Mouse (Mus musculus) cerebellum, postnatal 10 days (tissue): Measurements from ENCODE around the gene Xpo5.

Experiments used
- DNase-seq, 2 experiments: peaks; one replicate each; pipeline ENCODE4 v3.0.0; 2021; ENCODE audit warnings: mixed read lengths in 2 of 2

Gene Xpo5

DNA sequence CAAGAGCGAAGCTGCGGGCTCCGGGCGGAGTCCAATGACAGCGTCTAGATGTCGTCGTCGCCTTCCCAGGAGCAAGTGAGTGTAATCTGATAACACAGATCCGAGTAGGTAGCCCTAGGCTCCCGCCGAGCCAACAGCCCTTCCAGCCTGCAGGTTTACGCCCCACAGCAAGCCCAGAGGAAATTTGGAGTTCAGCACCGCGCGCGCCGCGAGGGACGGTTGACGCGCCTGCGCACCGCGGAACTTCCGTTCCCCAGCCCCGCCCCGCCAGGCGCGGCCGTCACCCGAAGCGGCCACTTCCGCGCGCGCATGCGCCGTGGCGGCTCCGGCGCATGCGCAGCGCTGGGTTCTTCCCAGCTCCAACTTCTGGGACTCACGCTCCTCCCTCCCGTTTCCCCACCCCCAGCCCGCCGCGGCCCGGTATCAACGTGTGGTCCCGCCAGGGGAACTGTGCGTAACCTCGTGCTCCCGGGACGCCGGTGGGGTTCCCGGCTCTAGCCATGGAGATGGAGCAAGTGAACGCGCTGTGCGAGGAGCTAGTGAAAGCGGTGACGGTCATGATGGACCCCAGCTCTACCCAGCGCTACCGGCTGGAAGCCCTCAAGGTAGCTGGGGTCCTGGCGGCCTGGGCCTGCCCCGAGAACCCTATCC, at the start of gene Xpo5, which contains the start of gene Polh:
TSS of gene Xpo5 (plus strand) at position 362 of the 651 bp plus-strand sequence.
TSS of gene Polh (minus strand) at position 225 of the 651 bp plus-strand sequence.
- DNase-seq: peak; percentile 96 to 97

DNA sequence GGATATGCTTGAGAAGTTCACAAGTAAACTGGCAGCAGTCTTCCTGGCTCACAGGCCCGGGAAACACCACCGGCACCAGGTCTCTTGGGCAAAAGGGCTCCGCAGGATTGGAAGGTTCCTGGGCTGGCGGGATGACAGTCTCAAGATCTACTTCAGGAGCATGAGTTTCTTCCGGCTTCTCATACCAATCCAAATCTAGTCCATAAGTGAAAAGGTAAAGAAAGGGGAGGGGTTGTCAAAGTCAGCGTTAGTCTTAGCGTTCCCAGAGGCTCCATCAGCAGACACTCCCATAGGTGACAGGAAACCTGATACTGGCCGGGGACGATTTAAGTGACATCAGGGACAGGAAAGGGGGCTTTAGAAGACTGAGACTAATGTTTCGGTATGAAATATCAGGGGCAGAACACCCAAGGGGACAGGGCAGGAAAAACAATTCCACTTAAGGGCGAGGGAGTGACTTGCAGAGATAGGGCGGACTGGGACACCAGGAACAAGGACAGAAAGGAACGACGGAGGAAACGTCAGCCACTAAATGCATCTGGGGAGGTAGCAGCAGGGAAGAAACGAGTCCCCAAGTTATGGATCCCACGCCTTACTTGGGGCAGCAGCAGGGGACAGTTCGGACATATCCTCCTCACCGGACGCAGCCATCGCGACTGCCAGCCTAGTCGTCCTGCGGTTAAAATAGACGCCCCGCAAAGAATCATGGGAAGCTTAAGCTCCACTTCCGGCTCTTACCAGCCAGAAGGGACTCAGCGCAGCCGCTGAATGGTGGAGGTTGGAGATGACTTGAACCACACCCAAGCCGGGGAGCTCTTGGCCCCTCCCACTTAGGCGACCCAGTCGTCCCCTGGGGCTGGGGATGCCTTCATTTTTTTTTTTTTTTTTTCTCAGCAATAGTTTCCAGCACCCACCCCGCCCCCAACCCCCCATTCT, 49.5 kb upstream of the Xpo5 start, which contains the start of gene Mad2l1bp:
TSS of gene Mad2l1bp (minus strand) at position 707 of the 936 bp plus-strand sequence.
- DNase-seq: peak; percentile 91 to 93

GRCm38 (mm10) chr17:46154336-46154735, 48.2 kb upstream of the Xpo5 start:
- no peak for DNase-seq

GRCm38 (mm10) chr17:46156680-46157079, 45.9 kb upstream of the Xpo5 start:
- DNase-seq: no peak

GRCm38 (mm10) chr17:46157131-46157530, 45.5 kb upstream of the Xpo5 start:
- no peak for DNase-seq

GRCm38 (mm10) chr17:46159236-46159635, 43.3 kb upstream of the Xpo5 start:
- DNase-seq: no peak

DNA sequence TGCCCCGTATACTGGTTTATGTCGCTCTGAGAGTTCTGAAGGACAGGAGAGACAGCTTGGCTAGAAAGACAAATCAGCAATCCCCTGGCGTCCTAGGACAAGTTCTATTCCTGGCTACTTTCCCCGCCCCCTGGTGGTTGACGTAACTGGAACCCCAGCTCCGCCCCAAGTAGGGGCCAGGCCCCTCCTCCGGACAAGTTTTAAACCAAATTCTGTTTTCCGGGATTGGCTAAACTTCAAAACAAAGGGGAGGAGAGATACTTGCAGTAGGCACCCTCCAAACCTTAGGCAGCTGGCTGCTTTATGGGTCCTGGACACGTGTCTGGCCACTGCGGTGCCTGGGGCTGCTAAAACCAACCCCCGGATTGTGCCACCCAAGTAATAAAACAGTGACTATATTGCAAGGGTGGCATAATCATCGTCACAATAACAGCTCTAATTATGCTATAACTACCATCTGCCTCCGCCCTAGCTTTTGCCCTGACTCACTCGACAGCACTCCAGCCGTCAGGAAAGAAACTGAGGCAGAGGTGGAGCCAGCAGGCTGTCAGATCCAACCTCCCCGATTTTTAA, 42.4 kb upstream of the Xpo5 start:
- peak; percentile 90 to 91 for DNase-seq

DNA sequence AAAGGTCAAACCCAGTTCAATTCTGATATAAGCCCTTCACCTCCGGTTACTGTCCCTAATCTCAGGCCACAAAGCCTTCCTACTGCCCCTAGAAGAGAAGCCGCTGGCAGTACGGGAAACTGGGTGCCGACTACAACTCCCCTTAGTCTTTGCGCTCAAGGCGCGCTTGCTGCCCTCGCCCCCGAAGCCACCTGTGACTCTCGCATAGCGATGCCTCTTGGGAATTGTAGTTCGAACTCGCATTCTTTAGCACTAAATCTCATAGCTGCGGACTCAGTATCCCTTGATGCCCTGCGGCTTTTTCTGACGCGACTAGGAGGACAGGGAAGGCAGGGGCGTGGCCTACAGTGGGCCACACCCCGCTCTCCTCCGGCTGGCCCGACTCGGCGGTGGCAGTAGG, 41.9 kb upstream of the Xpo5 start, which contains the start of gene Gtpbp2:
TSS of gene Gtpbp2 (plus strand) at position 347 of the 400 bp plus-strand sequence.
- DNase-seq: peak; percentile 97 to 98

DNA sequence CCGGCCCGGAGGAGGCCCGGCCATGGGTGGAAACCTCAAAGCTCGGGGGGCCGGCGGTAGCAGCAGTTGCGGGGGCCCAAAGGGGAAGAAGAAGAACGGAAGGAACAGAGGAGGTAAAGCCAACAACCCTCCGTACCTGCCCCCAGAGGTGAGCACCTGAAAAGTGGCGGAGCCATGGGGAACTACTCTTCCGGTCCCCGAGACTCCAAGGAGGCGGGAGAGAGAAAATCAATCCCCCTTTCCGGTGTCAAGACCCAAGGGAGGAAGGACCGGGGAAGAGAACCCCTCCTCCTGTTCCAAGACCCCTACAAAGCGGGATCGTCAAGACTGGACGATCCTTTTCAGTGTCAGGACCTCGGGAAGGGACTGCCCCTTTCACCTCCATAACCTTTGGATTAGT, 41.4 kb upstream of the Xpo5 start:
- DNase-seq: no peak

DNA sequence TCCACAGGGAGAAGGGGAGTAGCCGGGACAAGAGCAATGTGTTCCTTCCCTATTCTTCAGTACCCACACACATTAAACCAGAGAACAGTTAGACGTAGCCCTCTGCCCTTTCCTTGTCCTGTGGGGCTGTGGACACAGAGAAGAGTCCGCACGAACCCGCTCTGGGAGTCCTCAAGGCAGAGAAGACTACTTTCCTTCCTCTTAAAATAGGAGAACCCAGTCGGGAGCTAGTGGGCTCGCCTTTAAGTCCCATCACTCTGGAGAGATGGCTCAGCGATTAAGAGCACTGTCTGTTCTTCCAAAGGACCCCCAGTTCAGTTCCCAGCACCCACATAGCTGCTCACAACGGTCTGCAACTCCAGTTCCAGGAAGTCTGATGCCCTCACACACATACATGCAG, 40.9 kb upstream of the Xpo5 start:
- DNase-seq: no peak

- peak in 1 of 2 experiments; percentile 17 for DNase-seq
Observed at GRCm38 (mm10) chr17:46162551-46162950, 40.0 kb upstream of the Xpo5 start.

DNA sequence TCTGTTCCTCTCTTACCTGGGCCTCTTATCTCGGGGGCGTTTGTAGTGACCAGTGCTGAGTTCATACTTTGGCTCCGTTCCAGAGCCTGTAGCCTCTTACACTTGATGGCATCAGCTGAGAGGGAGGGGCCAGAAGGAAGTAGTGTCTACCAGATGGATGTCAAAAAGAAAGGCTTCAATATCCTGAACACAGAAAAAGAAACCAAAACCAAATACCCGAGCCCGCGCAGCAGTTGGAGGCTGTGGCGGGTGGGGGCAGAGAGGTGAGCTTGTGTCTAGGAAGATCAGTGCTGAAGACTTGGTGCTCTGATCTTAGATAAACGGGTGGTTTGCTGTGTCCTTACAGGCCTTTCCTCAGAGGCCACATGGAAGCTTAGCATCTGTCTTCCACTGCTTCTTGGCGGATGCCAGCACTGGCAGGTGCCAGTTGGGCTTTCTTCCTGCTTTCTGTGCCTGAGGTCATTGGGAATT, 39.6 kb upstream of the Xpo5 start:
- peak; percentile 68 for DNase-seq

- no peak for DNase-seq
Observed at GRCm38 (mm10) chr17:46164301-46164700, 38.3 kb upstream of the Xpo5 start.

DNA sequence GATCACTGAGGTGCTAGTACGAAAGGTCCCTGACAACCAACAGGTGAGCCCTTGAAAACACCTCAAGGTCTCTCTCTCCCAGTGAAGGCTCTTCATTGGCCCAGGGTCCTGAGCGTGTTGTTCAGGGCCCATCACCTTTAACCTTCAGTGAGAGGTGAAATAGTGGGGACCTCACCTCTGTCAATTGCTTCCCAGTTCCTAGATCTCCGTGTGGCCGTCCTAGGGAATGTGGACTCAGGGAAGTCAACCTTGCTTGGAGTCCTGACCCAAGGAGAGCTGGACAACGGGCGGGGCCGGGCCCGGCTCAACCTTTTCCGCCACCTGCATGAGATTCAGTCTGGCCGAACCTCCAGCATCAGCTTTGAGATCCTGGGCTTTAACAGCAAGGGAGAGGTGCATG, 37.8 kb upstream of the Xpo5 start:
- no peak for DNase-seq

DNA sequence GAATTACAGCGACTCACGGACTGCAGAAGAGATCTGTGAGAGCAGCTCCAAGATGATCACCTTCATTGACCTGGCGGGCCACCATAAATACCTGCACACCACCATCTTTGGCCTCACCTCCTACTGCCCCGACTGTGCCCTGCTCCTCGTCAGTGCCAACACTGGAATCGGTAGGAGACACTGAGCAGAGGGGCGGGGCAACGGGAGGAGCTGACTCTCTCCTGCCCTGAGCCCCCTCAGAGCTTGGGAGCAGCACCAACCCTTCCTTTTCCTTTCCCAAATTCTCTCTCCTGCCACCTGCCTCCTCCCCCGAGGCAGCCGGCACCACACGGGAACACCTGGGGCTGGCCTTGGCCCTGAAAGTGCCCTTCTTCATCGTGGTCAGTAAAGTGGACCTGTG, 37.1 kb upstream of the Xpo5 start:
- peak in 1 of 2 experiments; percentile 17 for DNase-seq

DNA sequence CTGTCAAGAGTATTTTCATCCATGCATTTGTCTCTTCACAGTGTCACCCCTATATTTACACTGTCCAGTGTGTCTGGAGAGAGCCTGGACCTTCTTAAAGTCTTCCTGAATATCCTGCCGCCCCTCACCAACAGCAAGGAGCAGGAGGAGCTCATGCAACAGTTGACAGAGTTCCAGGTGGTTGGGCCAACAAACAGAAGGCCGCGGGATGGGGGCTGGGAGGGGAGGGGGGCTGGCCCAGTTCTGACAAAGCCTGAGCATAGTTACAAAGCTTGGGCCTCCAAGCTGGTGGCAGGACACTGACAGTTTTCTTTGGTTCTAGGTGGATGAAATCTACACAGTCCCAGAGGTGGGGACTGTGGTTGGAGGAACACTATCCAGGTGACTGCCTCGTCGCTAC, 36.3 kb upstream of the Xpo5 start:
- DNase-seq: peak; percentile 72 to 75

DNA sequence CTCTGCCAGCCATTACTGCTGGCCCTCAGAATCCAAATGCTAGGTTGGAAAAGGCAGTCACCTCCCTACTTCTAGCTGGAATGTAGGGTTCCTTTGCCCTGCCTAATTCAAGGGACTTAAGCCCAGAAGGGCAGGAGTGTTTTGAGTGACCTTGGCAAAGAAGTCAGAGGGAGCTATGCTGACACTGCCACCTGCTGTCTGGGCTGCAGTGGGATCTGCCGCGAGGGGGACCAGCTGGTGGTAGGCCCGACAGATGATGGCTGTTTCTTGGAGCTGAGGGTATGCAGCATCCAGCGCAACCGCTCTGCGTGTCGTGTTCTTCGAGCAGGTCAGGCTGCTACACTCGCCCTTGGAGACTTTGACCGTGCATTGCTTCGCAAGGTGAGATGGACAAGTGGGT, 35.6 kb upstream of the Xpo5 start:
- DNase-seq: peak; percentile 53 to 64

DNA sequence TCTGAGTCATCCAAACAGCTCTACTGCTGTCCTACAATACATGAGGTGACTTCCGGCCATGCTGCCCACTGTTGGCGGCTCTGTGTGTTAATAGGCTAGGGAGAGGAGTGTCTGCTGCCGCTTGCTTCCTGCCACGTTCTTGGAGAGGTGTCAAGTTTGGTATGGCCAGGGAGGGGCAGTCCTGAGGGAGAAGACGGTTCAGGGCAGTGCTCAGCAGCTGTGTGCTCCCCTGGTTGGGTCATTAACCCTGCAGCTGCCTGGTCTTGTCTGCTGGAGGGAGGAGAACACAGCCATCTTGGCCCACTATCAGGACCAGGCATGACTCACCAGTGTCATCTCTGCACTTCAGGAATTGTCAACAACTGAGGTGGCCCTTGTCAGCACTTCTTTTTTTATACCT, 34.3 kb upstream of the Xpo5 start:
- DNase-seq: peak in 1 of 2 experiments; percentile 15

GRCm38 (mm10) chr17:46168768-46169167, 33.8 kb upstream of the Xpo5 start:
- no peak for DNase-seq

DNA sequence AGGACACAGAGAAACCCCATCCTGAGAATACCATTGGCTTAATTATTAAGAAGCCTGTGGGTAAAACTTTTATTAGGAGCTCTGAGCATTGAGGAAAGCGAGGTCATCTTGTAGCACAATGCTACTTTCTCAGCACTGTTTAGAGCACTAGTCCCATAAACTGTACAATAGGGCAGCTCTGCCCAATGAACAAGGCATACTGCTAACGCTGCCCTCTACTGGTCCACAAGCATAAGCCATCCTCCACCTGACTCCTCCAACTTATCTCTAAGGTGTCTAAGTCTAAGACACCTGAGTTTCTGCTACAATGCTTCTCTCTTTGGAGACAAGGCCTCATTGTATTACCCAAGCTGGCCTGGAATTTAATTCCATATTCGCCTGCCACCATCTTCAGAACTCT, 32.0 kb upstream of the Xpo5 start:
- DNase-seq: peak; percentile 57 to 71

- peak in 1 of 2 experiments; percentile 39 for DNase-seq
Observed at GRCm38 (mm10) chr17:46182273-46182672, 20.3 kb upstream of the Xpo5 start.

DNA sequence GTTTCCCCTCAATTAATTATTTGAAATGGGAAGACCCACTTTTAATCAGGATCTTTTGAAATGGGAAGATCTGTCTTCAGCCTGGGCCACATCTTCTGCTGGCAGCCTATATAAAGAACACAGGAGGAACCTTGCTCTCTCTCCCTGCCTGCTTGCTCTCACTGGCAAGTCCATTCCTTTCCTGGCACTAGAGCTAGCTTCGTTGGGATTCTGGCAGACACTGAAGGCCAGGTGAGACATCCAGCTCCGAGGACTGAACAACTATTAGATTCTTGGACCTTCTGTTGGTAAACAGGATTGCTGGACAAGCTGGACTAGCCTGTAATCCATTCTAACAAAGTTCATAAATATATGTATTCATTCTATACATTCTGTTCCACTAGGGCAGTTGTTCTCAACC, 13.8 kb upstream of the Xpo5 start:
- no peak for DNase-seq

DNA sequence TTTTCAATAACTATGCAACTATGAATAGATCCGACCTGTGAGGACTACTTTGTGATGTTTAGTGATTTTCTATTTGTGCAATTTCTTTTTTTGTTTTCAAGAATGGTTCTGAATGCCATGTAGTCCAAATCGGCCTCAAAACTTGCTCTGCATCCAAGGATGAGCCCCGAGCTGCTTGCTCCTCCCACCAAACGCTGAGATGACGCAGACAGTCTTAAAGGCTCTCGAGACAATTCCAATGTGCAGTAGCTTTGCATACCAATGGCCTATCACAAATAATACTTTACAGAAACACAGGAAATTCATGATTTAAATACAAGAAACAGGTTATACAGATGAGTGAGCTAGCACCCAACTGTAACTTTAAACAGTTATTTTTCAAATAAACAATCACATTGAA, 1.4 kb upstream of the Xpo5 start:
- DNase-seq: no peak
